Mouse (Mus musculus) CD8-positive naive resting alpha-beta T cell, adult 2 months (primary cell): ENCODE data around the gene Samm50.
A peak's percentile ranks its signal among the peaks of the same experiment; 100 is the strongest.
"Not testable (repeated sequence)": the region's sequence is repeated elsewhere in the genome, so short reads cannot be mapped to it uniquely, and the experiment has no call there.

ENCODE experiments used
- DNase-seq, 2 experiments: peaks; one replicate each; pipeline ENCODE4 v3.0.0; 2022; ENCODE audit warnings: low read depth in 2 of 2, low spot score in 2 of 2

Samm50 gene

DNA sequence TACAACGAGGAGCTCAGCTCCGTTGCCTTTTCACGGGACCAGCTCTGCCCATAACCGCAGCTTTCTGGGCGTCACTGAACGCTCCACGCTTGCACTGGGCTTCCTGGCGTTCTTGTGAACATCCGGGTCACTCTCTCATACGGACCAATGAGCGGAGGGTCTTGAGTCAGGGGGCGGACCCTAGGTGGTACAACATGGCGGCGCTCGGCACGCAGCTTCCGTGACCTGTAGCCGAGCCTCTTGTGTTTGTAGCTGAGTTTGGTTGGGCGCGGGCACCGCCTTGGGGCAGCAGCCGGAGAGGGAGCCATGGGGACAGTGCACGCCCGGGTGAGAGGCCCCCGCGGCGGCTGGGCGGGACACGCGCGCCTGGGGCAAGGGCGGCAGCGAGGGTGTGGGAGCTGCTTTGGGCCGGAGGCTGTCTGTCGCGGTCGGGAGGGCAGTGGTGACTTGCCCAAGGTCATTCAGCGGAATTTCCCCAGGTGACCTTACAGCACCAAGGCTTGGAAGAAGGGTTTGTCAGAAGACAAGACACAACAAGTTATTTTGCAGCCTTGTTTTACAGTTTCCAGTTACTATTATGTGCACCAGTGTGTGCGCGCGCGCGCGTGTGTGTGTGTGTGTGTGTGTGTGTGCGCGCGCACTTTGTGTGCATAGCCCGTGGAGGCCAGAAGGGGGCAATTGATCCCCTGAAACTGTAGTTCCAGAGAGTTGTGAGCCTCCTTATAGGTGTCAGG is at the start of gene Samm50:
Gene Samm50, plus strand, starts transcription at position 184 of the 734 bp plus-strand sequence.
- peak; percentile 85 to 89 for DNase-seq

GRCm38 (mm10) chr15:84156158-84156557 is 35.9 kb upstream of the Samm50 start:
- no peak for DNase-seq

GRCm38 (mm10) chr15:84157530-84157929 is 34.5 kb upstream of the Samm50 start:
- DNase-seq: not testable (repeated sequence)

GRCm38 (mm10) chr15:84161871-84162270 is 30.2 kb upstream of the Samm50 start:
- DNase-seq: no peak

DNA sequence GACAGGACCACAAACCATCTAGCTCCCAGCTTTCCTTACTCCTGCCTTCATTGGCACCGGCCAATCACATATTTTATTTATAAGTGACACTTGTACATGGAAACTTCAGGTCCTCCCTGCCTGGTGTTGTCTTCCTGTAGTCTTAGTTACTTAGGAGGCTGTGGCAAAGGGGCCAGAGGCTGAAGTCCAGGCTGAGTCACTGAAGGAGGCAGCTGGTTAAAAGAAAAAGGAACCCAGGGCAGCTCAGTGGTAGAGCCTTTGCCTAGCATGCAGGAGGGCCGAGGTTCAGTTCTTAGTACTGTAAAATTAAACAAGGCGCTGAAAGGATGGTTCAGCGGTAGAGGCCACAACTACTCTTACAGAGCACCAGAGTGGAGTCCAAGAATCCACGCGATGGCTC is 25.2 kb upstream of the Samm50 start:
- no peak for DNase-seq

DNA sequence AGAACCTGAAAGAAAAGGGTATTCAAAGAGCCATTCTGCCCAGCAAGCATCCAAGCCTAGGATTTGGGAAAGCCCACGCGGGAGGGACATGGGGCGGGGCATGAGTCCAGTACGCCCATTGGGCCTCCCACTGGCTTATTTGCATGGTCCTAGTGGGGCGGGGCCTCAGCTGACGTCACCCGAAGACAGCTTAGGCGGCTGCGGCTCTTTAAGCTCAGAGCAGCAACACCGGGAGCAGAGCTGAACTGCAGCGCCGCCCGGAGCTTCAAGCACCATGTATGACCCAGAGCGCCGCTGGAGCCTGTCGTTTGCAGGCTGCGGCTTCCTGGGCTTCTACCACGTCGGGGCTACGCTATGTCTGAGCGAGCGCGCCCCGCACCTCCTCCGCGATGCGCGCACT is 24.4 kb upstream of the Samm50 start, which contains the start of gene Pnpla3:
Gene Pnpla3, plus strand, starts transcription at position 238 of the 400 bp plus-strand sequence.
- DNase-seq: peak in 1 of 2 experiments; percentile 7

GRCm38 (mm10) chr15:84168170-84169161 is 23.6 kb upstream of the Samm50 start:
- DNase-seq: no peak

DNA sequence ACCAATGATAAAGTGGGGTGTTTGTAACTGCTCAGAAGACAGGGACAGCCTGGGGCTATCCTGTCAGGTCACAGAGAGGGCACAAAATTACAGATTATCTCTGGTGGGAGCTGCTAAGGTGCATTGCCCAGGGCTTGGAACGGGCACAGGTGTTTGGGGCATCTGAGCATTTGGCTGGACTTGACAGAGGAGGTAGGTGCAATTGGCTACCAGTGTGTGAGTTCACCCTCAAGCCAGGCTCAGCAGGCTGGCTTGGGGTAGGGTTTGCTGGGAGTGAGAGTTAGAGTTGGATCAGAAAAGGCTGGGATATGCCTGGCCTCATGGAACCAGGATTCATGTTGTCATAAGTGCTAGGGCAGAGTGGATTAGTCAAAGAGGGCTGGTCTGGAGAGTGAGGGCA is 22.5 kb upstream of the Samm50 start:
- no peak for DNase-seq

DNA sequence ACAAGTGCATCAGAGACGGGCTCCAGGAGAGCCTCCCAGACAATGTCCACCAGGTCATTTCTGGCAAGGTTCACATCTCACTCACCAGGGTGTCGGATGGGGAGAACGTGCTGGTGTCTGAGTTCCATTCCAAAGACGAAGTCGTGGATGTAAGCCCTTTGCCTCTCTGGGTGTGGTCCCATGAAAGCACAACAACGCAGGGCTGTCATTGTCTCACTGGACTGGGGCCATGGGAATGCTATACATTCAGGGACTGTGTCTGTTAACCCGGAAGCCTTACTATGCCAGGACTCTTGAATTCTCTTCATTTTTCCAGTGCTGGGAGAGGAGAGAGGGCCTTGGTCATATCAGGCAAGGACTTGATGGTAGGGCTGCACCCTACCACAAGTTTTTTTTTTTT is 20.9 kb upstream of the Samm50 start:
- DNase-seq: no peak

DNA sequence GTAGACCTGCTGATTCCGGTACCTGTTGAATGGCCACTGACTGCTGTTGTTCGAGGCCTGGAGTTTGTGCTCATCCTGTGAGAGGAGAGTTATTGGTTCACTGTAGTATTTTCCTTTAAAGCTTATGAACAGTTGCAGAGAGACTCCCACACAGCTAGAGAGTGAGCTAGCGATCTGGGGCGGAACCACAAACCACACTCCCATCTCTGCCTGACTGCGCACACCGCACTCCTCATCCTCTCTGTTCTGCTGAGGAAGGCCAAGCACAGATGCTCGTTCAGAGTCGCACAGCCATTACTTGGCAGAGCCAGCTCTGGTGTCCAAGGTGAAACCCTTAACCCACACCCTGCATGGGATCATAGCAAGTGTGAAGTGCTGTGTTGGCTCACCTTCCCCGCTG is 13.3 kb upstream of the Samm50 start:
- no peak for DNase-seq

DNA sequence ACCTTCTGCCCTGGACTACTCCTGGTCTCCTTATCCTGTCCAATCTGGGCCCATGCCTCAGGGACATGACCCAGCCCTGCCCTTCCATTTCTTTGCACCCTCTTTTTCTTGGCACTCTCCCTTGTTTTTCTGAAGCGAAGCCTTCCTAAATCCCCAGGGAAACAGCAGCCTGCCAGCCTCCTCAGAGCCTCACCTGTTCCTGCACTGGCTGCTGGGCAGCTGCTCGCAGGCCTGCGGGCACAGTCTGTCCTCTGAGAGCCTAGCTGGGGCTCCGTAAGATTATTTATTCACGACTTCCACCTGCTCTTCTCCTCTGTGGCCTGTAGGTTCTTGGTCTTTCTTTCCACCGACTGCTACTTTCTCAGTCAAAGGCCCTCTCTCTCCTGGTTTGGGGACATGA is 10.0 kb upstream of the Samm50 start:
- no peak for DNase-seq

- no peak for DNase-seq
Observed at GRCm38 (mm10) chr15:84183967-84184366, 8.1 kb upstream of the Samm50 start.

DNA sequence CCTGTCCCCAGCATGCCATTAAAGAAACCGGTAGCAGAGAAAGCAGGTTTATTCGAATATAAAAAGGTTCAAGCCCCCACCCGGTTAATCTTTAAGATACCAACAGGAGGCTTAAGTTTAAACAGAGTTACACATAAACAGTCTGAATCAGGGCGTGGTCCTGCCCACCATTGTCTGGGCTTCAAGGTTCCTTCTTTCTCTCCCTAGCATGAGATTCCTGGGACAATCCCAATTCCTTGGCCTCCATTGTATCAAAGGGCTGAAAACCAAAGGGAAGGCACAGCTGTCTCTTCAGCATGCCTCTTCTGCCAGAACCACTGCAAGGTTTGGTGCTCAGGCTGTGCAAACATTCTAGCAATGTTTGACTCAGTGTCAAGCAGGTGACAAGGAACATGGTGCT is 5.8 kb upstream of the Samm50 start:
- no peak for DNase-seq

DNA sequence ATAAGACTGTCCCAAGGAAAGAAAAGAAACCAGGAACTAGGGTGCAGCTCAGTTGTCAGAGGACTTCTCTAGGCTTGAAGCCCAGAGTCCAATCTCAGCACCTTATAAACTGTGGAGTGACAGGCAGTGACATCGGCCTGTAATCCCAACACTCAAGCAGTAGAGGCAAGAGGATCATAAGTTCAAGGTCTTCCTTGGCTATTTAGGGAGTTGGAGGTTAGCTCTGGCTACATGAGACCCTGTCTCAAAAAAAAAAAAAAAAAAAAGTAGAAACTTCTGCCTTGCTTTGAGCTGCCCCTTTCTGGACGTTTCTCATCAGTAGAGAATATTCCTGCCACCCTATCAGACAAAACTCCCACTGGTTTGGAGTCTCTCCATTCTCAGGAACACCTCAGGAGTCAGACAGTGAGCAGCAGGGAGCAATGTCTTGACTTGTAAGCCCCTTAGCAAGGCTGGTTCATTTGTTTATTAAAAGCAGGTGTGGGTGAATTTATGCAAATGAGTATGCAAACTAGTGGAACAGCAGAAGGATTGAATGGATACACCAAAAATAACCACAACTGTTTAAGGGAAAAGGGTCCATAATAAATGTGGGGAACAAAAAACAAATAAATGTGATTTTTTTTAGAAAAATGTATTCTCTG is 3.0 kb upstream of the Samm50 start:
- no peak for DNase-seq

- no peak for DNase-seq
Observed at GRCm38 (mm10) chr15:84189881-84190280, 2.2 kb upstream of the Samm50 start.

DNA sequence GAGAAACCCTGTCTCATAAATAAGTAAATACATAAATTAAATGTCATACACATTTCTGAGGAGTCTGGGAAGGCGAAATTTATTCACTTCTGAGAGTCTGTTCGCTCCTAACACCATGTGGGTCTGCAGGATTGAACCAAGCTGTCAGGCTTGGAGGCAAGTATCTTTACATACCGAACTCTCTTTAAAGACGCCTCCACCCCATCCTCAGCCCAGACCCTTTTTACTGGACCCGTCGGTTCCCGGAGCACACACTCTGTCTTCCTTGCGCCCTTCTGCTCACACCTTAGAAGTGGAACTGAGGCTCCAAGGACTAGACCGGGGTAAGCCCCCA is 350 bp upstream of the Samm50 start:
- DNase-seq: no peak

- DNase-seq: no peak
Observed at GRCm38 (mm10) chr15:84196486-84197165, 4.6 kb downstream of the Samm50 start.

- DNase-seq: no peak
Observed at GRCm38 (mm10) chr15:84207327-84207726, 15.3 kb downstream of the Samm50 start.

DNA sequence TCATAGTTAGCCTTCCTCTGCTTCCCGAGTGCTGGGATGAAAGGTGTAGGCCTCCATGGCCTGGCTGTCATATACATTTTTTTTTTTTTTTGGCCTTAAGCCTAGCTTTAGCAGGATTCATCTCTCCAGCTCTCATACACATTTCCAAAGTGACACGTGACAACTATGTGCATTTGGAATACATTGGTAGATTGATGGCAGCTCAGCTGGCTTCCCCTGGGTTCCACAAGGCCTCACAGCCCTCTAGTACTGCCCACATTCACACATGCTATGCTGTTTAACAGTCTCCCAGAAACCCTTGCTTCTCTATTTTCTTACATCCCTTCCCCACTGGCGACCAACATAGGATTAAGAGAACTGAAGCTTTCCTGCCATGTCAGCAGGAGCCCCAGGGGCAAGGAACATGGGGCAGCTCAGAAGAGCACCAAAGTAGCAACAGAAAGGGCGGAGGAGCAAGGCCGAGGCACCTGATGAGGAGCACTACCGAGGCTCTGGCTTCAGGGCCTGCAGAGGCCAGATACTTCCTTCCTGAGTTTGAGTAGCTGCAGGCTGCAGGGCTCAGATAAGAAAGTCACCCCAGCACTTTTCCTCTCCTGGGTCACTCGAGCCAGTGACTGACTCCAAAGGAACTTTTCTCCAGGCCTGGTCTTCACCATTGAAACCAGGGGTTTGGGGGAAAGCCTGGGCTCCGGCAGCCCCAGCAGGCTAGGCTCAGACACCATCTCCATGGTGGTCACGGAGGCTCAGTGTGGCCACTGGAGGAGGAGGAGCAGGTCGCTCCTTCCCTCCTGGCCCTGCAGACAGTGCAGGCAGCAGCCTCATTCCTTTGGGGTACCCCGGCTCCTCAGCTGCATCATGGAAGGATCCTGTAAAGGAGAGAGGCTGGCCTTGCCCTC is 17.7 kb downstream of the Samm50 start:
- no peak for DNase-seq

DNA sequence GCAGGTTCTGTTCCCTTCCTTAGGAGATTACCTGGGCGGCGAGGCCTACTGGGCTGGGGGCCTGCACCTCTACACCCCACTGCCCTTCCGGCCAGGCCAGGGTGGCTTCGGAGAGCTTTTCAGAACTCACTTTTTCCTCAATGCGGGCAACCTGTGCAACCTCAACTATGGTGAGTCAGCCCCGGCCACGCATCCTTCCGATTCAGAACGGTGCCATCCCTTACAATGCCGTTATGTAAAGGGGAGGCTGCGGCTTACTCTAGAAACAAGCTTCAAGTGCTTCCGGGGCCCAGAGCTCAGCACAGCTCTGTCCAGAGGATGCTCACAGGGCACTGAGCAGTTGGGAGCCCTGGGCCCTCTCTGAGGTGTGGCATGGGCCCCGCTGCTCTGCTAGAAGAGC is 18.4 kb downstream of the Samm50 start:
- no peak for DNase-seq
